Mouse (Mus musculus): ENCODE measurements around the gene Spef2. TPM values are rescaled to one million over a fixed set of nuclear protein-coding genes. Genes with fewer than 3 reads are reported as not detected.

The Spef2 gene
- 81.9 TPM for polyA plus RNA-seq (2014; fragmentation: Illumina TruSeq; extraction: RNeasy Lipid Tissue Mini Kit (QIAGEN cat#74804); ENCODE audit: low read depth, low replicate concordance)

GRCm38 (mm10) chr15:9748359-9749102, at the start of gene Spef2:
Spef2 (minus strand) TSS chr15:9748868.

GRCm38 (mm10) chr15:9530076-9530475, 218.6 kb downstream of the Spef2 start, which contains the start of gene Il7r:
Il7r (minus strand) TSS chr15:9530176.

Other genes with a start within 250 kb of the Spef2 start
- 0.31 TPM for gene Il7r, start 218.7 kb downstream of the Spef2 start, polyA plus RNA-seq (2014; fragmentation: Illumina TruSeq; extraction: RNeasy Lipid Tissue Mini Kit (QIAGEN cat#74804); ENCODE audit: low read depth, low replicate concordance)